Mouse (Mus musculus): ENCODE results near the gene Flcn.

DNA sequence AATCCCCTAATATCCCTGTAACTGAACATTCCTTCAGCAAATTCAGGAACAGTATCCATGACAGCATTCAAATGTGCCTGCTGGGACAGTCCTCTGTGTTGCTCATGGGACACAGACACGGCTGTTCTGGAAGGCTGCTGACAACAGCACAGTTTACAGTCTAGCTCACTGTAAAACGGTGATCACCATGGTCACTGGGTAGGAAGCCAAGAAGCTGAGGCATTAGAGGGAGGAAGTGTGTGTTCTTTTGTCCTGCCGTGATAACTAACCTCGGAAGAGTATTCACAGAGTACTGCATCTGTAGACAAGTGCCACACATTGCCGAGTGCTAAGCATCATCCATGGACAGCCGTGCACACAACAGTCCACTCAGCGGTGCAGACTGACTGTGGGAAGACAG, 39.1 kb downstream of the Flcn start:
- TF ChIP-seq CTCF (IDR thresholded peaks at IDR 0.05; ENCODE audit: borderline replicate concordance, insufficient read depth, low read depth, low read length) (no peak), POLR2A (IDR thresholded peaks at IDR 0.05; ENCODE audit: borderline replicate concordance, insufficient read depth, low read length) (no peak)
